Mouse (Mus musculus): Measurements from ENCODE around the gene 4930442H23Rik. TPM values are rescaled to one million over a fixed set of nuclear protein-coding genes. Genes with fewer than 3 reads are reported as not detected.
A peak's percentile ranks its signal among the peaks of the same experiment; 100 is the strongest.
"Not testable (repeated sequence)": the region's sequence is repeated elsewhere in the genome, so short reads cannot be mapped to it uniquely, and the experiment has no call there.

Gene 4930442H23Rik
- total RNA-seq (2015; ENCODE audit: low replicate concordance) (not detected in 2 replicates), total RNA-seq (2017; ENCODE audit: low replicate concordance) (not detected in 2 replicates)

GRCm38 (mm10) chr10:81183805-81184204, at the start of gene 4930442H23Rik:
Gene 4930442H23Rik (minus strand): TSS chr10:81183849.
- no peak for ATAC-seq (replicated peaks; ENCODE audit: low FRiP score, poor library complexity, severe bottlenecking)

DNA sequence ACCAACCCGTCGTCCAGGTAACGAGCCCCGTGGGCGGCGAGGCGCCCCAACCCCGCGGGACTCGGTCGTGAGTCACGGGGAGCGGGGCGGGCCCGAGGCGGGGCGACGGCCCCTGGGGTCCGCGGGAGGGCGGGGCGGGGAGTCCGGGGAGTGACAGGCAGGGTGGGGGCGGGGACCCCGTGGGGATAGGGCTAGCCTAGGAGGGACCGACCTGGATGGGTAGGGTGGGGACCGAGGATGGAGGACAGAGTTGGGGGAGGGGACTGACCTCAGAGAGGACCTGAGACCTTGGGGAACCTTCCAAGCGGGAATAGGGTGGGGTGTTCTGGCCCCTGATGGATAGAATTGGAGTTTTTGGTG, 49.6 kb upstream of the 4930442H23Rik start:
- no peak for ATAC-seq (replicated peaks; ENCODE audit: low FRiP score, poor library complexity, severe bottlenecking)

DNA sequence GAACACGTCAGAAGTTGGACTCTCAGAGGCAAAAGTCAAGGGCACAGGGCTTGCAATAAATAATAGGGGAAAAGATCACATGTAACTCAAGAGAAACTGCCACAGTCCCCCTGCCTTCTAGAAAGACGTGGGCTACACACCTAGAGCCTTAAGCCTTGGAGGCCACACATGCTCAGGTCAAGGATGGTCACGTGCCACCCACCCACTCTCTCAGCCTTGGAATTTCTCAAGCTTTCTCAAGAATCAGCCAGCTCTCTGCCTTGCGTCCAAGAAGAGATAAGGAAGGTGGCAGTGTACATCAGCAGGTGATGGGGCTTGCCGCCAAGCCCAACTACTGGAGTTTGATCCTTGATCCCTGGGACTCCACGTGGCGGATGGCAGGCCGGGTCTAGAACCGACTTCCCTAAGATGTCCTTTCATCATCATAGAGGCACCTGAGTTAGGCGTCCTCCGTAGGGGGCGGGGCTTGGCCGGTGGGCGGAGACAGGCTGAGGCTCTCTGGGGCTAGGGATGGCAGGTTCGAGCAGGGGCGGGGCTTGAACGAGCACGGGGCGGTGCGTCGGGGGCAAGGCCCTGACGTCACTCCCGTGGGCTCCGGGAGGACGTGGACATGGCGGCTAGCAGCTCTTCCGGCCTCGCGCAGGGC, 49.1 kb upstream of the 4930442H23Rik start, which contains the start of gene Zfr2:
Gene Zfr2 (plus strand): TSS at position 576 of the 646 bp plus-strand sequence.
- peak; percentile 77 for ATAC-seq (replicated peaks; ENCODE audit: low FRiP score, poor library complexity, severe bottlenecking)

- no peak for ATAC-seq (replicated peaks; ENCODE audit: low FRiP score, poor library complexity, severe bottlenecking)
Measured at GRCm38 (mm10) chr10:81231436-81231835, 47.8 kb upstream of the 4930442H23Rik start.

GRCm38 (mm10) chr10:81230438-81231332, 47.0 kb upstream of the 4930442H23Rik start, which contains the start of gene Atcay:
Gene Atcay (minus strand): TSS chr10:81230833.
- no peak for ATAC-seq (replicated peaks; ENCODE audit: low FRiP score, poor library complexity, severe bottlenecking)

GRCm38 (mm10) chr10:81229735-81230437, 46.2 kb upstream of the 4930442H23Rik start:
- ATAC-seq (replicated peaks; ENCODE audit: low FRiP score, poor library complexity, severe bottlenecking): no peak

GRCm38 (mm10) chr10:81223731-81224130, 40.1 kb upstream of the 4930442H23Rik start:
- not testable (repeated sequence) for ATAC-seq (replicated peaks; ENCODE audit: low FRiP score, poor library complexity, severe bottlenecking)

- no peak for ATAC-seq (replicated peaks; ENCODE audit: low FRiP score, poor library complexity, severe bottlenecking)
Measured at GRCm38 (mm10) chr10:81221402-81222015, 37.9 kb upstream of the 4930442H23Rik start.

DNA sequence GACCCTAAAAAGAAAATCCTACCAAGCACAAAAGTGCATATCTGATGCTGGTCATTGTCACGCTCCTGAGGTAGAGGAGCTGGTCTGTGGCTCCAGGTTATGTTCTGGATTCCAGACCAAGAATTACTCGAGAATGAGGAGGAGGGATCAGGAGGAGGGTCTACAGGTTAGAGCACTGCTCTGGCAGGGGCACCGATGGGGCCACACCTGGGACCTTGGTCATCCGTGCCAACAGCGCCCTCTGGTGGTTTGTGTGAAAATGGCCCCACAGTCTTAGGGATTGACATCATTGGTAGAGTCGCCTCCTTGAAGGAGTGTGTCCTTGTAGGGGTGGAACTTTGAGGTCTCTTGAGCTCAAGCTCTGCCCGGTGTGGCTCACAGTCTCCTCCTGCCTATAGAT, 34.3 kb upstream of the 4930442H23Rik start:
- peak; percentile 75 for ATAC-seq (replicated peaks; ENCODE audit: low FRiP score, poor library complexity, severe bottlenecking)

- not testable (repeated sequence) for ATAC-seq (replicated peaks; ENCODE audit: low FRiP score, poor library complexity, severe bottlenecking)
Measured at GRCm38 (mm10) chr10:81217267-81217666, 33.6 kb upstream of the 4930442H23Rik start.

DNA sequence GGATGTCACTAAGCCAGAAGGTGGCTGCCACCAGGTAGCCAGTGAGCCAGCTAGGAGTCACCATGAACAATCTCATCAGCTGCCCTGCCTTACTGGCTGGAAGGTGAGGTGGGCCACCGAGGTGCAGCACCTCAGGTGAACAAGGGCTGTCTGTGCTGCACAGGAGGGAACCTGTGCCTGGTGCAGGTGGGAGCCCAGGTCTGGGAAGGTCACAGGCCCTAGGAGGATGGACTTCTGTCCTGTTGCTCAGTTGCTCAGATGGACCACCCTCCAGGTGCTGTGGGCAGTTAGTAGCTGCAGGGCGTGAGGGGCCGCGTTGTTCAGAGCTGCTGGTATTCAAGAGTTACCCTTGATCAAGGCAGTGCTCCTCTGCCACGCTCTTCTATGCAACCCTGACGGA, 33.2 kb upstream of the 4930442H23Rik start:
- ATAC-seq (replicated peaks; ENCODE audit: low FRiP score, poor library complexity, severe bottlenecking): no peak

GRCm38 (mm10) chr10:81216260-81216659, 32.6 kb upstream of the 4930442H23Rik start:
- ATAC-seq (replicated peaks; ENCODE audit: low FRiP score, poor library complexity, severe bottlenecking): no peak

GRCm38 (mm10) chr10:81210154-81210553, 26.5 kb upstream of the 4930442H23Rik start:
- ATAC-seq (replicated peaks; ENCODE audit: low FRiP score, poor library complexity, severe bottlenecking): no peak

DNA sequence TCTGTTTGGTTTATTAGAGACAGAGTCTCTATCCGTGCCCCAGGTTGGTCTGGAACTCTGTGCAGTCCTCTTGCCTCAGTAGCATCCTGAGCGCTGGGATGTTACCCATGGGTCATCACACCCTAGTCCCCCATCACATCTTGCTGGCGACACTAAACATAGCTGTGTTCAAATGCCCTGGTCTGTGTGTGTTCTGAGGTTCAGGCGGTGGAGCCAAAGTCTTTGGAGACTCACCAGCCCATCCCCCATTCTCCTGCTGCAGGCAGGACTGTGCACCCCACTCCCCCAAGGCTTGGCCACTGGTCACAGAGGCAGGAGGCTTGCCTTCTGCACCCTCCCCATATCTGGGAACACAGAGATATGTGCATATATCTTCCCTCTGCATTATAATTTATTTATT, 20.5 kb upstream of the 4930442H23Rik start:
- ATAC-seq (replicated peaks; ENCODE audit: low FRiP score, poor library complexity, severe bottlenecking): no peak

DNA sequence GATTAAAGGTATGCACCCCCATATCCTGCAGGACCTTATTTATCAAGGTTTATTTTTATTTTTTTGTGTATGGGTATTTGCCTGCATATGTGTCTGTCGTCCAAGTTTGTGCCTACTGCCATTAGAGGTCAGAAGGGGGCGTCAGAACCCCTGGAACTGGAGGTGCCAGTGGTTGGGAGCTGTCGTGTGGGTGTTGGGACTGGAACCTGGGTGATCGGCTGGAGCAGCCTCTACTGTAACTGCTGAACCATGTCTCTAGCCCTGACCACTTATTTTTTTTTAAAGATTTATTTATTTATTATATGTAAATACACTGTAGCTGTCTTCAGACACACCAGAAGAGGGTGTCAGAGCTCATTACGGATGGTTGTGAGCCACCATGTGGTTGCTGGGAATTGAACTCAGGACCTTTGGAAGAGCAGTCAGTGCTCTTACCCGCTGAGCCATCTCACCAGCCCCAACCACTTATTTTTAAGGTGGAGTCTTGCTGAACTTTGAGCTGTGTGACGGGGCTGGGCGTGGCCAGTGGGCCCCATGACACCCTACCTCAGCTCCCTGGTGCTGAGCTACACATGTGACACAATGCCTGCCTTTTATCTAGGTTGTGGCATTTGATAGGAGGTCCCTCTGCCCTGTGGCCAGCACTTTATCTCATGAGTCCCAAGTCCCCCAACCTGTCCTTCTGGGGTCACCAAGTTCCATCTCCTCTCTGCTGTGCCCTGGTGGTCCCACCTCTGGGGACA, 19.5 kb upstream of the 4930442H23Rik start:
- ATAC-seq (replicated peaks; ENCODE audit: low FRiP score, poor library complexity, severe bottlenecking): no peak

DNA sequence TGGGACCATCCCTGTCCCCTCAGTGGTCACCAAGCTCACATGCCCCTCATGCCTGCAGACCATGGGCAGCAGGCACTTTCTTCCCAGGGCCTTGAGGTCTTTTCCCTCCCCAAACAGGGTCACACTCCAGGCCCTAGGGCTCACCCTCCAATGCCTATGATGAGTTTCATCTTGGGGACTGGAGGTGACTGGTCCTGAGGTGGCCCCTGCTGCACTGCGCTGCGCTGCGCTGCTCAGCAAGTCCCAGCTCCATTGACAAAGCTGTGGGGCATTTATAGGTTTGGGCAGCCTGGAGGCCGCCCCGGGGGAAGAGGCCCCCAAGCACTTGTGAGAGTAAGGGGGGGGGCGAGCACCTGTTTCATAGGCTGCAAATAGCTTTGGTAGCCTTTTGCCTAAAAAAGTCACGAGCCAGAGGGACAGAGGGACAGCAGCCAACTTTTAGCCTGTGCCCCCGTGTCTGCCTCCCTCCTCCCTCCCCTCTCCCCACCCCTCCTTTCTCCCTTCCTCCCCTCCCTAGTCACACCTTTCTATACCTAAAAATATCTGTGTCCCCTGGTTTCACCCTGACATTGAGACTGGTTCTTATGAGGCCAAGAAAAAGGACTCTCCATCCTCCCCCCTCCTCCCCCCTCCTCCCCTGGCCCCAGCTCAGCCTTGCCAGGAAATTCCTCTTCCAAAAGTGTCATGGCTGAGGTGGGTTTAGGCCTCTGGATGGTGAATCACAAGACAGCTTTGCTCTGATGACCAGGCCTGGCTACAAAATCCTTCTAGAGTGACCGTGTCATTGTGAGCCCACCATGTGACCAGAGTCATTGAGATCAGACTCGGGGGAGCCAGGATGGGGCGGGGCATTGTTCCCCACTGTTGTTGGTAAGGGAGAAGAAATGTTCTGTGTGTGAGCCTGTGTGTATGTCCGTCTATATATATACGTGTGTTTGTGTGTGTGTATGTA, 18.4 kb upstream of the 4930442H23Rik start, which contains the start of gene Nmrk2:
Gene Nmrk2 (minus strand): TSS at position 245 of the 952 bp plus-strand sequence.
- ATAC-seq (replicated peaks; ENCODE audit: low FRiP score, poor library complexity, severe bottlenecking): no peak

DNA sequence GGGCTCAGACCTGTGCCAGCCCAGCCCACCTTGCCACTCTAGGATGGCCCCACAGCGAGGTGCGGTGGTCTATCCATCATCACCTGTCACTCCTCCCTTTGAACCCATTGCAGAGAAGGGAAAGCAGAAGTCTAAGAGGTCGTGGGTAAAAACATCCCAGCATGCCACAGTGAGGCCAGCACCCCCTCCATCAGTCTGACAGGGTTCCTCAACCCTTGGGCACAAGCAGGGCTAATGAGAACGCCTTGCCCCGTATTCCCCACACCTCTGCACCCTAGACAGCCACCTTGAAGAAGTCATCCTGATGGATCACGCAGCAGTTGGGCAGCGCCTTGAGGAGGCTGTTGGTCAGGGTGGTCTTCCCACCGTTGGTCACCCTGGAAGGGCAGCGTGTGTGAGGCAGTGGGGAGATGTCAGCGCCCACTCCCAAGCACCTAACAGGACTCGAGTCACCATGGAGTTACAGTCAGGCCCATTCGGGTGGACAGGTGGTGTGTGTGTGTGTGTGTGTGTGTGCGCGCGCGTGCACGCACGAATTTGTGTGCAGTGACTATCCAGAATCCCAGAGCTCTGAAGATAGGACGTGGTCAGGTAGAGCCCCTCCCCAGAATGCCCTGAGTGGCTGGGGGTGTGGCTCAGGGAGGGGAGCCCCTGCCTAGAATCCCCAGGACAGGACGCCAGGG, 17.1 kb upstream of the 4930442H23Rik start:
- ATAC-seq (replicated peaks; ENCODE audit: low FRiP score, poor library complexity, severe bottlenecking): no peak

Data from erythroid progenitor cell, adult 5-6 weeks (primary cell).